Mouse (Mus musculus) olfactory bulb, adult 2 months (tissue): ENCODE measurements around the gene Med27.

Source experiments
- CTCF ChIP-seq: fragments of 200-500 bp; IDR thresholded peaks from 2 replicates; pipeline ENCODE4 v1.5.1; 2012; ENCODE audit warnings: low read depth, mild to moderate bottlenecking, low read length, moderate library complexity; ENCODE audit not compliant: insufficient read depth
- POLR2A ChIP-seq: fragments of 200-500 bp; IDR thresholded peaks from 2 replicates; pipeline ENCODE4 v1.6.1; 2012; ENCODE audit warnings: mild to moderate bottlenecking, low read depth, low read length, moderate library complexity; ENCODE audit not compliant: insufficient read depth

GRCm38 (mm10) chr2:29516621-29517170, 170.1 kb downstream of the Med27 start:
- TF ChIP-seq CTCF (no peak), POLR2A (no peak)
